Comparison of ENCODE assay signal across 8 mouse cellular contexts in the genomic region with DNA sequence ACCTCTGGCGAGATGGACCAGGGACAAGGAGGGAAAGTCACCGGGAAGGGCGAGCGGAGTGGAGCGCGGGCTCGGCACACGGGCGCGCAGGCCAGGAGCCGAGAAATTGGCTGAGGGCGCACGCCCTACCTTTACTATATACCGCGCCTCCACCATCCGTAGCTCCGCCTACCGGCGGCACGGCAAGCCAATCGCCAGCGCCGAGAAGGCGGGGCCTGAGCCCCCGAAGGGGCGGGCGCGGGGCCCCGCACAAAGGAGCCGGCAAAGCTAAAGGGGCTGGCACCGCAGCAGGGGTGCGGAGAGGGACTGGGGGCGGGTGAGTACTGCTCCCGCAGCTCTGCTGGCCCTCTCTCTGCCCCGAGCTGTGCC. TPM values are rescaled to one million over a fixed set of nuclear protein-coding genes. Genes with fewer than 3 reads are reported as not detected.
DNase-seq lines count a peak whose midpoint lies in the region; ATAC-seq lines count a peak whose summit lies in the region.

Gene Atp1b1 (minus strand): TSS at position 111 of the 369 bp plus-strand sequence.

- no peaks in the 10 kb centered on the region for H3K27me3 ChIP-seq in hindbrain, embryonic 15.5 days

- H3K4me2 ChIP-seq in hindbrain, embryonic 15.5 days: peak within 1 kb of the TSS; percentile 57

- peak within 1 kb of the TSS; percentile 58 for H3K4me3 ChIP-seq in hindbrain, embryonic 15.5 days

- H3K27ac ChIP-seq in hindbrain, embryonic 15.5 days (replicated peaks): peak within 1 kb of the TSS; percentile 99

- H3K9ac ChIP-seq in hindbrain, embryonic 15.5 days: peak within 1 kb of the TSS; percentile 76

- H3K36me3 ChIP-seq in hindbrain, embryonic 15.5 days: peaks cover 5% of the 10 kb centered on the region

- 2% methylated on average over 31 of the region's 35 CpGs for WGBS in hindbrain, embryonic 15.5 days

- peak; percentile 90 for DNase-seq in T-cell, adult 2 months (ENCODE audit: low spot score)
- peak; percentile 94 to 95 for DNase-seq in cerebellum, postnatal 14 days
- peak; percentile 72 for DNase-seq in gastrocnemius, adult 18-20 months (ENCODE audit: low spot score)
- peak; percentile 82 to 93 for DNase-seq in left cerebral cortex, adult 18-20 months (ENCODE audit: low spot score in 2 of 2)
- peak; percentile 87 to 93 for DNase-seq in lung, postnatal 4 days
- DNase-seq in right cerebral cortex, postnatal 10 days (ENCODE audit: low spot score in 2 of 2): peak; percentile 94
- peak; percentile 91 for DNase-seq in urinary bladder, postnatal 14 days (ENCODE audit: low spot score)

- H3K4me1 ChIP-seq in hindbrain, embryonic 15.5 days (replicated peaks): peaks cover 57% of the 10 kb centered on the region

- peak; percentile 95 for ATAC-seq in hindbrain, embryonic 15.5 days (ENCODE audit: low FRiP score, low read depth)

- H3K9me3 ChIP-seq in hindbrain, embryonic 15.5 days: no peaks in the 10 kb centered on the region

RNA-seq across cellular contexts. Expression of gene Atp1b1, which starts in this region (rescaled TPM):
- 100 to 1,000 TPM; 179 to 280 TPM for total RNA-seq in gastrocnemius, adult 18-20 months (2021)
- polyA plus RNA-seq in hindbrain, embryonic 15.5 days (2015; fragmentation: Nextera tagmentation; extraction: Ambion mirVana): 310 and 325 TPM in 2 replicates
- 1,000 to 10,000 TPM; 1,579 to 1,741 TPM for total RNA-seq in left cerebral cortex, adult 18-20 months (2021)

Comparison
In these comparisons a context has a peak if more than half of its experiments do, and no peak if none do; other contexts are left out.
1. Peak in every context shown above with its lines: DNase-seq, ATAC-seq, H3K4me3 ChIP-seq and H3K27ac ChIP-seq.
2. RNA of gene Atp1b1 (total RNA-seq): 1,579 to 1,741 TPM in left cerebral cortex, adult 18-20 months; 179 to 280 TPM in gastrocnemius, adult 18-20 months; every median in the first group is over 4 times any median in the second.